Mouse (Mus musculus) myocyte (in vitro differentiated cells): ENCODE data around the gene Trim39.

Experiments used
- REST ChIP-seq: IDR thresholded peaks from one replicate; pipeline ENCODE4 v1.6.1; 2011; ENCODE audit warnings: mild to moderate bottlenecking, control low read depth, moderate library complexity; ENCODE audit not compliant: insufficient read depth, insufficient read length
- TCF12 ChIP-seq: IDR thresholded peaks from one replicate; pipeline ENCODE4 v1.6.1; 2011; ENCODE audit warnings: mild to moderate bottlenecking, control low read depth; ENCODE audit not compliant: poor library complexity, insufficient read depth, severe bottlenecking

- TF ChIP-seq TCF12 (no peak), REST (no peak)
Measured at GRCm38 (mm10) chr17:36225231-36225824, 46.7 kb downstream of the Trim39 start.
